In the genomic region with DNA sequence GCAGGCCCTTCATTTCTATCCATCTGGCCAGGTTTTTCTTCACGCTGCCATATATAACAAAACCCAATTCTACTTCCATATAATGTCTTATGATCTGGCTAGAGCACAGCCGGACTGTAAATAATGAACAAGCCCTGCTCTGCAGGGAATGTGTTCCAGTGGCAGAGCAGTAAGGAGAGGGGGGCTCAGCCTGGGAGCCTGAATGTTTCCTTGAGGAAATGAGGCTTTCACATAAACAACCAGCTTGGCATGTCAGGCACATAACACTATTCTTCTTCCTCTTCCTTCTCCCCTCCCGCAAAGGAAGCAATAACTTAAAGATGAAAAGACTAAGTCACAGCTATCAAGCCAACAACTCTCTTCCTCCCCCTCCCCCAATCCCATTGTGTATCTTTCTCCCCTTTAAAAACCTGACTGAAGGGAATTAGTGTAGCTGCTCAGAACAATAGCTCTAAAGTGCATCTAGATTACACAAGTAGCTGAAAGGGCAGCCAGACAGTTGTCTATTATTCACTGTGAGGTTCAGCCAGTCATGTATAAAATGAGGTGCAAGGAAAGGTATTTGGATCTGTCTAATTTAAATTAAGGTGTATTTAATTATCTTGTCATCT, we compare ENCODE assay signal across 8 mouse cellular contexts. TPM values are rescaled to one million over a fixed set of nuclear protein-coding genes. Genes with fewer than 3 reads are reported as not detected.
DNase-seq lines count a peak whose midpoint lies in the region; ATAC-seq lines count a peak whose summit lies in the region.
"Had no signal": no experiment of that assay in that cellular context is flagged by ENCODE, and none has a peak within 500 bp of the region (broad histone marks: within the 10 kb centered on the region; RNA-seq: fewer than 3 reads in every experiment).

No protein-coding gene starts in this region.

- no peak overlapping the region for H3K4me2 ChIP-seq in liver, embryonic 15.5 days
- H3K4me2 ChIP-seq in hindbrain, embryonic 15.5 days = no peak overlapping the region; the same call in 1 of the 2 replicates

- no peaks in the 10 kb centered on the region for H3K9me3 ChIP-seq in liver, embryonic 15.5 days (replicated peaks)
- no peaks in the 10 kb centered on the region for H3K9me3 ChIP-seq in hindbrain, embryonic 15.5 days

- H3K36me3 ChIP-seq in liver, embryonic 15.5 days (replicated peaks) = peaks cover 24% of the 10 kb centered on the region
- H3K36me3 ChIP-seq in hindbrain, embryonic 15.5 days = no peaks in the 10 kb centered on the region

- no peaks in the 10 kb centered on the region for H3K27me3 ChIP-seq in liver, embryonic 15.5 days
- H3K27me3 ChIP-seq in hindbrain, embryonic 15.5 days = no peaks in the 10 kb centered on the region

- no peak for ATAC-seq in liver, embryonic 15.5 days (ENCODE audit: insufficient read depth)
- ATAC-seq in hindbrain, embryonic 15.5 days (ENCODE audit: low FRiP score, low read depth) = no peak

- H3K9ac ChIP-seq in liver, embryonic 15.5 days = no peak overlapping the region
- no peak overlapping the region for H3K9ac ChIP-seq in hindbrain, embryonic 15.5 days

- no peak overlapping the region for H3K4me3 ChIP-seq in liver, embryonic 15.5 days (replicated peaks)
- no peak overlapping the region for H3K4me3 ChIP-seq in hindbrain, embryonic 15.5 days

- 0 out of 2 replicates have a peak overlapping the region, but pooled peaks have one; percentile 19 for H3K27ac ChIP-seq in liver, embryonic 15.5 days (replicated peaks)
- H3K27ac ChIP-seq in hindbrain, embryonic 15.5 days (replicated peaks) = 0 out of 2 replicates have a peak overlapping the region, but pooled peaks have one; percentile 1

- peaks cover 53% of the 10 kb centered on the region for H3K4me1 ChIP-seq in liver, embryonic 15.5 days (replicated peaks)
- H3K4me1 ChIP-seq in hindbrain, embryonic 15.5 days (replicated peaks) = peaks cover 10% of the 10 kb centered on the region

- WGBS in liver, embryonic 15.5 days (ENCODE audit: insufficient replicate concordance) = 30% methylated on average over 3 of the region's 3 CpGs
- WGBS in hindbrain, embryonic 15.5 days = 33% methylated on average over 3 of the region's 3 CpGs

- no peak for DNase-seq in liver
- peak; percentile 19 for DNase-seq in brain, adult 2 months (ENCODE audit: low read depth, low spot score)
- DNase-seq in naive thymus-derived CD4-positive, alpha-beta T cell, adult 2 months (ENCODE audit: low read depth) = peak; percentile 55
- no peak for DNase-seq in cerebellum, postnatal 4 days (ENCODE audit: low spot score in 2 of 2)
- no peak for DNase-seq in cerebellum, adult 11-12 months
- DNase-seq: gastrocnemius, postnatal 25 days had no signal

RNA-seq across cellular contexts. Expression of a gene that starts 8.9 kb away (rescaled TPM):
- polyA plus RNA-seq in liver, embryonic 15.5 days (2015; fragmentation: Nextera tagmentation; extraction: Ambion mirVana) = 44.1 and 45.7 TPM in 2 replicates
- polyA plus RNA-seq in hindbrain, embryonic 15.5 days (2015; fragmentation: Nextera tagmentation; extraction: Ambion mirVana) = 20.2 and 22.6 TPM in 2 replicates

RNA-seq across cellular contexts. Expression of a gene that starts 26.3 kb away (rescaled TPM):
- 0.52 and 0.54 TPM in 2 replicates for polyA plus RNA-seq in liver, embryonic 15.5 days (2015; fragmentation: Nextera tagmentation; extraction: Ambion mirVana)
- polyA plus RNA-seq in hindbrain, embryonic 15.5 days (2015; fragmentation: Nextera tagmentation; extraction: Ambion mirVana) = not detected in 2 replicates

RNA-seq across cellular contexts. Expression of a gene that starts 59.5 kb away (rescaled TPM):
- 33.1 and 42.0 TPM in 2 replicates for polyA plus RNA-seq in liver, embryonic 15.5 days (2015; fragmentation: Nextera tagmentation; extraction: Ambion mirVana)
- polyA plus RNA-seq in hindbrain, embryonic 15.5 days (2015; fragmentation: Nextera tagmentation; extraction: Ambion mirVana) = 36.5 and 42.0 TPM in 2 replicates

Comparison
In these comparisons a context has a peak if more than half of its experiments do, and no peak if none do; other contexts are left out.
1. DNase-seq: peak in brain, adult 2 months (single experiment) and naive thymus-derived CD4-positive, alpha-beta T cell, adult 2 months (single experiment); none in liver (single experiment), cerebellum, postnatal 4 days (0 of 2) and cerebellum, adult 11-12 months (single experiment).